Comparison of ENCODE assay signal across 8 mouse cellular contexts in genomic region chr5:110639459-110639858, GRCm38 (mm10). TPM values are rescaled to one million over a fixed set of nuclear protein-coding genes. Genes with fewer than 3 reads are reported as not detected.
A peak's percentile ranks its signal among the peaks of the same experiment; 100 is the strongest.
DNase-seq lines count a peak whose midpoint lies in the region; ATAC-seq and TF ChIP-seq lines count a peak whose summit lies in the region.

No protein-coding gene starts in this region.

- peak; percentile 88 for TF ChIP-seq CTCF in gastrocnemius, adult 2 months (IDR thresholded peaks at IDR 0.05)

- no peak overlapping the region for H3K27ac ChIP-seq in gastrocnemius, adult 2 months

- DNase-seq in cerebellum, adult 11 months = peak; percentile 60
- peak; percentile 79 for DNase-seq in cerebellum, adult 9-10 months
- peak; percentile 53 for DNase-seq in gastrocnemius, adult 2 months
- peak; percentile 71 to 75 for DNase-seq in left cerebral cortex, postnatal 10 days (ENCODE audit: extremely low spot score in 1 of 2, low spot score in 2 of 2)
- peak; percentile 75 to 81 for DNase-seq in right cerebral cortex, postnatal 36 days (ENCODE audit: low spot score in 2 of 2)

- intact Hi-C loops in gastrocnemius, adult 2 months (cut with DNase I) = no loop called here
- intact Hi-C loops in left cerebral cortex, postnatal 10 days (cut with DNase I) = loop anchor here (5.0 kb wide), 1 partner anchor 282 kb away; no protein-coding TSS in a partner anchor

- peak overlapping the region; percentile 52 for H3K4me3 ChIP-seq in gastrocnemius, adult 2 months

- ATAC-seq in cerebellum, adult (ENCODE audit: insufficient number of reproducible peaks, low FRiP score, low TSS enrichment) = no peak
- peak; percentile 92 for ATAC-seq in inflammation-experienced regulatory T-cells, adult 6 months
- ATAC-seq in megakaryocyte progenitor cell, adult 5-6 weeks (replicated peaks; ENCODE audit: poor library complexity) = peak; percentile 96

RNA-seq across cellular contexts. Expression of gene Noc4l, which starts 13.8 kb away (rescaled TPM):
- total RNA-seq in gastrocnemius, adult 2 months (2021) = 10 to 100 TPM; 15.1 to 15.6 TPM
- polyA plus RNA-seq in inflammation-experienced regulatory T-cells, adult 6 months (2017; shearing (Covaris generic)) = 10 to 100 TPM; 37.3 to 40.8 (median 40.1) TPM
- total RNA-seq in left cerebral cortex, postnatal 10 days (2021) = 10 to 100 TPM; 30.9 to 32.7 TPM
- 33.4 and 34.3 TPM in 2 replicates for total RNA-seq in megakaryocyte progenitor cell, adult 5-6 weeks (2015)
- 39.2 and 39.3 TPM in 2 replicates for total RNA-seq in megakaryocyte progenitor cell, adult 5-6 weeks (2017)

RNA-seq across cellular contexts. Expression of gene Ddx51, which starts 13.8 kb away (rescaled TPM):
- total RNA-seq in gastrocnemius, adult 2 months (2021) = 1 to 10 TPM; 7.3 to 9.4 TPM
- 1 to 10 TPM; 2.3 to 4.5 (median 4.5) TPM for polyA plus RNA-seq in inflammation-experienced regulatory T-cells, adult 6 months (2017; shearing (Covaris generic))
- total RNA-seq in left cerebral cortex, postnatal 10 days (2021) = 10 to 100 TPM; 27.3 to 27.6 TPM
- 15.9 and 19.0 TPM in 2 replicates for total RNA-seq in megakaryocyte progenitor cell, adult 5-6 weeks (2015)
- 8.3 and 9.5 TPM in 2 replicates for total RNA-seq in megakaryocyte progenitor cell, adult 5-6 weeks (2017)
